Mouse (Mus musculus): ENCODE results near the gene Cd209g.
"Not testable (repeated sequence)": the region's sequence is repeated elsewhere in the genome, so short reads cannot be mapped to it uniquely, and the experiment has no call there.

Cd209g gene

DNA sequence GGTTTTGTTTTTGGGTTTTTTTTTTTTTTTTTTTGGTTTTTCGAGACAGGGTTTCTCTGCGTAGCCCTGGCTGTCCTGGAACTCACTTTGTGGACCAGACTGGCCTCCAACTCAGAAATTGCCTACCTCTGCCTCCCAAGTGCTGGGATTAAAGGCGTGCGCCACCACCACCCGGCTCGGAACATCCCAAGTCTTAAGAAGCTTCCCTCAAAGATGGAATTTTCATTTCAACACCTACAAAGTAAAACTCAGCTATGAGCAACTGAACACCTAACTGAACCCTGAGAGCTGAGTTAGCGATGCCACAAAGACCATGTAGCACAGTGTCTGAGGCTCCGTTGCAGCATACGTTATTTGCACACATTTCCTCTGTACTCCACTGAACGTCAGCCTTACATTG, at the start of gene Cd209g:
Gene Cd209g (plus strand): TSS at position 301 of the 400 bp plus-strand sequence.
- DNase-seq (ENCODE audit: low read depth): no peak

- not testable (repeated sequence) for DNase-seq (ENCODE audit: low read depth)
These were observed 46.6 kb upstream of the Cd209g start for GRCm38 (mm10) chr8:4087180-4087722.

- DNase-seq (ENCODE audit: low read depth): not testable (repeated sequence)
These were observed 45.4 kb upstream of the Cd209g start for GRCm38 (mm10) chr8:4088514-4088913.

- DNase-seq (ENCODE audit: low read depth): not testable (repeated sequence)
These were observed 28.2 kb upstream of the Cd209g start, which contains the start of gene Cd209f for GRCm38 (mm10) chr8:4105735-4106134. TSS of gene Cd209f (minus strand) at chr8:4105835.

GRCm38 (mm10) chr8:4139660-4140646, 6.1 kb downstream of the Cd209g start:
- DNase-seq (ENCODE audit: low read depth): peak; percentile 36

GRCm38 (mm10) chr8:4141721-4142120, 7.8 kb downstream of the Cd209g start:
- no peak for DNase-seq (ENCODE audit: low read depth)

- no peak for DNase-seq (ENCODE audit: low read depth)
These were observed 13.4 kb downstream of the Cd209g start for GRCm38 (mm10) chr8:4147272-4147671.

DNA sequence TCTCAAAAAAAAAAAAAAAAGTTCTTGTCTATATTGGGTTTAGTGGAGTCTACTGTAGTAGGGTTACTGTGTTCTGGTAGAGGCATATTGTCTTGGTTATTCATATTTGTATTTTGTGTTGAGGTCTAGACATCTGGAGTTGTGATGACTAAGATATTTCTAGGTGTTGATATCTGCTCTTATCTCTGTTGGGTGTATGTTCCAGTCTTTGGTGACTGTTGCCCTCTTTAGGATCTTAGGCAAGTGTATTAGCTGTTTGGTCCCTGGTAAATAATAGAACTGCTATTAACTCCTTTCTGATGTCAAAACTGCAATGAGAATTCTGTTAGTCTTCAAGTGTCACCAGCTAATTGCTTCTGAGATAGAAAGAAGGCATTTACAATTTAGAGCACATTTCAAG, 21.0 kb downstream of the Cd209g start:
- DNase-seq (ENCODE audit: low read depth): no peak

- DNase-seq (ENCODE audit: low read depth): no peak
These were observed 28.9 kb downstream of the Cd209g start for GRCm38 (mm10) chr8:4162786-4163185.

DNA sequence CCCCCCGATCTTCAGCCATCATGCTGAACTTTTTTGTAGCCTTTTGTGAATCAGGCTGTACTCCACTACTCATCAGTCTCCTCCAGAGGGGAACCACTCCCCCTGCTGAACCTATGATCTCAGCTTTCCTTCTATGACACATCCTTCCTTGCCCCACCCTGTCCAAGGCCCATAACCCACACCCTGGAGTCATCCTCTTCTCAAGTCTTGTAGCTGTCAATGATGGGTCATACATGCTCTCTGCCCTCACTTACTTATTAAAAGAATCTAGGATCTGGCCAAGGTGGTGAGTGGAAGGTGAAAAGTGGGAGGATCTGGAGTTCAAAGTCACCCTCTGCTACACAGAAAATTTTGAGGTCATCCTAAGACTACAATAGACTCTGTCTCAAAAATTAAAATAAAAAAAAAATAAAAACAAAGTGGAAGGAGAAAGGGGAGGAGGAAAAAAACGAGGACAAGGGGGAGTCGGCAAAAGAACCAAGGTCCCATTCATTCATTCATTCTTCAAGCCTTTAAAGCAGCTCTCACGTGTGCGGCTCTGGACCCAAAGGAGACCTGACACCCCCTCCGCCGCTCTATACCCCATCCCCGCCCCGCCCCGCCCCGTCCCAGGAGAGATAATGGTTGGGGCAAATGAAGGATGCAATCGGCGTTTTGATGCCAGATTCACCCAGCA, 31.4 kb downstream of the Cd209g start:
- peak; percentile 7 for DNase-seq (ENCODE audit: low read depth)

DNA sequence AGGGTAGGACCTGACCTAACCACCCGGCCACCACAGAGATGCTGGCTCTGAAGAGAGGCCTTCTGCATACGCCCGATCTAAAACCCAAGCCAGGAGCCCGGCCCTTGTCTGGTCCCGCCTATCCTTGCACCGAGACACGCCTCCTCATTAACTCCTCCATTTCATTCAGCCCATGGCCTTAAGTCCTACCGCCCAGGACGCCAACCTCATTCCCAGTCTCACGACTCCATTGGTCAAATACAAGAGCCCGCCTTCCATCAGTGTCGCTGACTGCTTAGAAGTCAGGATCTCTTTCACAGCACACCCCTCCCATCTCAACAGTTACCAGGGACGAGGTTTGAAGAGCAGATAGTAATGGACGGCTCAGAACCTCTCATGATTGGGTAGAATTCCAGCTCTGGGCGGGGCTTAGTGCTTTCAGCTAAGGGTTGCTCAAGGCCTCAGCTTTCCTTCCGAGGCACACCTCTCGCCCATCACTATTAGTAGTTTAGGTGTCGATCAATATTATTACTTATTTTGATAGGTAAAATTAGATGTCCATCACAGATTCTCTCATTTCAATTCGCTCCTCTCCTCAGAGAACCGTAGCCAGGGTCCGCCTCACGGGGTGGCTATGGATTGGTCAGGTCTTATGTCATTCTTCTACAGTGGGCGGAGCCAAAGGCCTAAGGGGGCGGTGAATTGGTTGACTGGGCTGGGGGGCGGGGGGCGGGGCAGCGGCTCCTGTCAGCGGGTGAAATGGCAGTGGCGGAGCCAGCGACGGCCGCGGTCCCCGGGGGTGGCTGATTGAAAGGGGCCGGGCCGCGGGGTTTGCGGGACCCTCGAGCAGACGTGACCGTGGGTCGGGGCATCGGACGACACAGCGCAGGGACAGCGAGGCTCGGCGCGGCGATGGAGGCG, 32.2 kb downstream of the Cd209g start, which contains the start of gene Evi5l:
Gene Evi5l (plus strand): TSS at position 716 of the 900 bp plus-strand sequence.
- peak; percentile 100 for DNase-seq (ENCODE audit: low read depth)

GRCm38 (mm10) chr8:4166881-4167525, 33.1 kb downstream of the Cd209g start:
- no peak for DNase-seq (ENCODE audit: low read depth)

DNA sequence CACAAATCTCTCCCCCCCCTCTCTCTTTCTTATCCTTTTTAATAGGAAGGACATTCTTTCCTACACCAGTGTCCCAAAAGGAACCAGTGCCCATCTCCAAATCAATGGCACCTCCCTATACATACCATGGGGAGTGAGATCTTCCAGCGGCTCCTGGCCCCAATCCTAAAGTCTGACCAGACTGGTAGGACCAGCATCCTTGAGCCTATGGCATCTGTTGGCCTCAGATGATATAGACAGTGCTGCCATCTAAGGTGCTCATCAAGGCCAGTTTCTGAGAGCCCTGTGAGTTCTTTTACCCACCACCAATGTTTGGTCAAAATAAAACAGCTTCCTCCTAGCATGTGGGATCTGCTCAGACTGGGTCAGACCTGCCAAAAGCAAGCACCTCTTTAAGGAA, 34.0 kb downstream of the Cd209g start:
- DNase-seq (ENCODE audit: low read depth): no peak

GRCm38 (mm10) chr8:4172486-4172885, 38.6 kb downstream of the Cd209g start:
- no peak for DNase-seq (ENCODE audit: low read depth)

GRCm38 (mm10) chr8:4174018-4174417, 40.1 kb downstream of the Cd209g start:
- no peak for DNase-seq (ENCODE audit: low read depth)

DNA sequence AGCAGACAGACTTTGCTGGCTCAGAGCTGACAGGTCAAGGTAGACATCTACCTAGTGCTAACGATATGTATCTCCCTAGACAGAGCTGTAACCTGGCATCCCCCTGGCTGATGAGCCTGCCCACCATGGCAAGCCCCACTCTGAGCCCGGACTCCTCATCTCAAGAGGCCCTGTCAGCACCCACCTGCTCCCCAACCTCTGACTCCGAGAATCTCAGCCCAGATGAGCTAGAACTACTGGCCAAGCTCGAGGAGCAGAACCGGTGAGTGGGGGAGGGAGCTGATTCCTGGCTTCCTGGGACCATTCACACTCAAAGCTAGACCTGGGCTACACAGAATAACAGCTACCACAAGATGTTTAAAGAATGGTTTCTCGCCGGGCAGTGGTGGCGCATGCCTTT, 49.5 kb downstream of the Cd209g start:
- no peak for DNase-seq (ENCODE audit: low read depth)

DNA sequence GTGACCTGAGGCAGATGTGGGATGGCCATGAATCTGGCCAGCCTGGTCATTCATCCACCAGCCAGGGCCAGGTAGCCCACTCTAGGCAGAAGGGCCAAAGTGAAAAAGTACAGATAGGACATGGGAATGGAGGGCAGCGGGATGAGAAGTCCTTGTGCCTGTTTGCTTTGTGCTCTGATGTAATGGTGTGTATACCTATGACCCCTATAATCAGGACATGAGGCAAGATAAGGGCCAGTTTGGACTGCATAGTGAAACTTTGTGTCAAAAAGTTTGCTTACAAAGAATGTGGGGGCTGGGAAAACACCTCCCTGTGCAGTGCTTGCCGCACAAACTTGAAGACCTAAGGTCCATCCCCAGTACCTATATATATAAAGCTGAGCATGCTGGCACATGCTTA, 52.3 kb downstream of the Cd209g start:
- DNase-seq (ENCODE audit: low read depth): no peak
